Mouse (Mus musculus): ENCODE measurements around the gene Pnck.

GRCm38 (mm10) chrX:73658391-73658790 lies 1.5 kb downstream of the Pnck start:
- TF ChIP-seq CTCF (IDR thresholded peaks at IDR 0.05; ENCODE audit: low read depth) (no peak), EP300 (IDR thresholded peaks at IDR 0.05; ENCODE audit: low read depth) (no peak)

Measured in liver, embryonic 14.5 days (tissue).